Mouse (Mus musculus) stomach, embryonic 16.5 days (tissue): ENCODE measurements at regions not wholly inside any gene's neighbourhood (a gene's known extent, or its start where the extent isn't known, plus 50 kb on each side); places are given as distances from the start of the nearest gene placed in this dataset.
A peak's percentile ranks its signal among the peaks of the same experiment; 100 is the strongest.

ENCODE experiments used
- ATAC-seq: fragments of 200-750 bp; cut with Nextera tagmentation; 2 replicates; pipeline ENCODE4 v1.8.0; 2017; ENCODE audit warnings: moderate number of reproducible peaks, moderate TSS enrichment; ENCODE audit not compliant: insufficient read depth, low FRiP score
- H3K27ac ChIP-seq: fragments of 300-500 bp; sonication (generic); 2 replicates; pipeline ENCODE4 v1.5.1; 2014; ENCODE audit warnings: low read length
- H3K27me3 ChIP-seq: fragments of 300-500 bp; sonication (generic); 2 replicates; pipeline ENCODE4 v1.6.1; 2014; ENCODE audit warnings: low read length, control low read depth, mixed read lengths; ENCODE audit not compliant: control insufficient read depth, insufficient read depth
- H3K36me3 ChIP-seq: fragments of 300-500 bp; sonication (generic); 2 replicates; pipeline ENCODE4 v1.6.1; 2014; ENCODE audit warnings: low read length; ENCODE audit not compliant: control insufficient read depth, insufficient read depth
- H3K4me1 ChIP-seq: fragments of 300-500 bp; sonication (generic); 2 replicates; pipeline ENCODE4 v1.6.1; 2014; ENCODE audit warnings: low read length, control low read depth, mixed read lengths; ENCODE audit not compliant: control insufficient read depth, insufficient read depth
- H3K4me2 ChIP-seq: fragments of 300-500 bp; sonication (generic); 2 replicates; pipeline ENCODE4 v1.6.1; 2014; ENCODE audit warnings: low read depth, low read length, mixed read lengths
- H3K4me3 ChIP-seq: fragments of 300-500 bp; sonication (generic); replicated peaks from 2 replicates; pipeline ENCODE4 v1.5.1; 2014; ENCODE audit warnings: mild to moderate bottlenecking, low read length
- H3K9ac ChIP-seq: fragments of 300-500 bp; sonication (generic); 2 replicates; pipeline ENCODE4 v1.6.1; 2014; ENCODE audit warnings: low read length
- H3K9me3 ChIP-seq: fragments of 300-500 bp; sonication (generic); replicated peaks from 2 replicates; pipeline ENCODE4 v1.6.1; 2016; ENCODE audit warnings: low read length, control low read depth; ENCODE audit not compliant: control insufficient read depth
- WGBS: fragments of 180-500 bp; shearing (Covaris S2); extraction: QIAGEN DNeasy Blood & Tissue Kit; methylation state at CpG from one replicate; pipeline ENCODE4 v1.1.7; 2014; 5-methylcytosine and 5-hydroxymethylcytosine counted together

DNA sequence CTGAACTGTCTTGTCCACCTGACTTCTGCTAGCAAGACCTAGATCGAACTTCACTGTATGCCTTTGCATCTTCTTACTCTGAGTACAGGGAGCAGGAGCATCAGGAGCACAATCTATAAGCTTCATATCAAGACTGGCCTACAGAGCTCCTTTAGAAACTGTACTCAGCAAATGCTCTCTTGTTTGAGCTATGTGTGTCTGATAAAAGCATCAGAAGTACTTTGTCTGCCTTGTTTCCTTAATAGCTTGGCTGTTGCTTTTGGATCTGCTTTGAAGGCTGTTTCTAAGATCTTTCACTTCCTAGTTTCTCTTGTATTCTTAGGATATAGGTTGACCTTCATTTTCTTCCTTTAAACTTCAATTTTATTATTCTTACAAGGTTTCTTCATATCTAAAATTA lies 175.3 kb upstream of the Cypt12 start:
- Histone ChIP-seq H3K4me1 (no peaks in the 10 kb centered on the region), H3K27me3 (no peaks in the 10 kb centered on the region), H3K9ac (no peak overlapping the region), H3K4me3 (no peak overlapping the region), H3K27ac (no peak overlapping the region), H3K36me3 (no peaks in the 10 kb centered on the region), H3K4me2 (no peak overlapping the region), H3K9me3 (no peaks in the 10 kb centered on the region)
- WGBS, result 74% methylated on average over 1 of the region's 1 CpGs
- ATAC-seq, result no peak

DNA sequence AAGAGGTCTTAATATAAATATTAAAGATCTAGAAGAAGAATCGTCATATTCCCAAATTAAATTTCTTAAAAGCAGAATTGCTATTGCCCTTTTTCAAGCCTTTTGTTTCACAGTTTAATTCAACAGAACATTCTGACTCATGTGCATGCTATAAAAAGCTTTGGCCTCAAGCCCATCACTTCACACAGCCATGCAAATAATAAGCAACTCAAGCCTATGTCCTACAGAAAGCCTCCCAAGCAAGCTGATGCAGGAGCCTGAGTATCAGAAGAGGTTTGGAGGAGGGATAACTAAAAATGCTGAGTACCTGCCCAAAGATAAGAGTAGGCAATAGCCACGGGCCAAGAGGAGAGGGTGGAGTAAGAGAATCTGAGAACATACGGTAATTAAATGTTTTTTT lies 169.1 kb upstream of the Cypt12 start:
- no peaks in the 10 kb centered on the region for H3K4me1 ChIP-seq
- H3K27ac ChIP-seq, result no peak overlapping the region
- H3K9ac ChIP-seq, result no peak overlapping the region
- 64% methylated on average over 3 of the region's 3 CpGs for WGBS
- H3K9me3 ChIP-seq, result no peaks in the 10 kb centered on the region
- H3K36me3 ChIP-seq, result no peaks in the 10 kb centered on the region
- no peak for ATAC-seq
- no peaks in the 10 kb centered on the region for H3K27me3 ChIP-seq
- H3K4me3 ChIP-seq, result no peak overlapping the region
- no peak overlapping the region for H3K4me2 ChIP-seq

- Histone ChIP-seq H3K4me2 (no peak overlapping the region), H3K27me3 (peaks cover 40% of the 10 kb centered on the region), H3K4me1 (peaks cover 12% of the 10 kb centered on the region), H3K27ac (no peak overlapping the region), H3K9me3 (no peaks in the 10 kb centered on the region), H3K9ac (no peak overlapping the region), H3K4me3 (no peak overlapping the region), H3K36me3 (no peaks in the 10 kb centered on the region)
- no peak for ATAC-seq
- 67% methylated on average over 3 of the region's 3 CpGs for WGBS
Measured at GRCm38 (mm10) chr3:17784076-17784475, 164.1 kb upstream of the Cypt12 start.

GRCm38 (mm10) chr3:17784587-17784986 lies 163.6 kb upstream of the Cypt12 start:
- Histone ChIP-seq H3K9me3 (no peaks in the 10 kb centered on the region), H3K4me3 (no peak overlapping the region), H3K27ac (no peak overlapping the region), H3K36me3 (no peaks in the 10 kb centered on the region), H3K27me3 (peaks cover 44% of the 10 kb centered on the region), H3K9ac (no peak overlapping the region), H3K4me1 (peaks cover 12% of the 10 kb centered on the region), H3K4me2 (no peak overlapping the region)
- ATAC-seq, result no peak
- 46% methylated on average over 3 of the region's 3 CpGs for WGBS

- Histone ChIP-seq H3K9ac (peak overlapping the region; percentile 17; the same call in 1 of the 2 replicates), H3K4me1 (peaks cover 12% of the 10 kb centered on the region), H3K27me3 (peaks cover 50% of the 10 kb centered on the region), H3K27ac (no peak overlapping the region), H3K4me2 (peak overlapping the region; percentile 70), H3K4me3 (peak overlapping the region; percentile 43), H3K9me3 (no peaks in the 10 kb centered on the region), H3K36me3 (no peaks in the 10 kb centered on the region)
- 11% methylated on average over 21 of the region's 21 CpGs for WGBS
- no peak for ATAC-seq
Measured at GRCm38 (mm10) chr3:17785106-17786022, 162.8 kb upstream of the Cypt12 start.

DNA sequence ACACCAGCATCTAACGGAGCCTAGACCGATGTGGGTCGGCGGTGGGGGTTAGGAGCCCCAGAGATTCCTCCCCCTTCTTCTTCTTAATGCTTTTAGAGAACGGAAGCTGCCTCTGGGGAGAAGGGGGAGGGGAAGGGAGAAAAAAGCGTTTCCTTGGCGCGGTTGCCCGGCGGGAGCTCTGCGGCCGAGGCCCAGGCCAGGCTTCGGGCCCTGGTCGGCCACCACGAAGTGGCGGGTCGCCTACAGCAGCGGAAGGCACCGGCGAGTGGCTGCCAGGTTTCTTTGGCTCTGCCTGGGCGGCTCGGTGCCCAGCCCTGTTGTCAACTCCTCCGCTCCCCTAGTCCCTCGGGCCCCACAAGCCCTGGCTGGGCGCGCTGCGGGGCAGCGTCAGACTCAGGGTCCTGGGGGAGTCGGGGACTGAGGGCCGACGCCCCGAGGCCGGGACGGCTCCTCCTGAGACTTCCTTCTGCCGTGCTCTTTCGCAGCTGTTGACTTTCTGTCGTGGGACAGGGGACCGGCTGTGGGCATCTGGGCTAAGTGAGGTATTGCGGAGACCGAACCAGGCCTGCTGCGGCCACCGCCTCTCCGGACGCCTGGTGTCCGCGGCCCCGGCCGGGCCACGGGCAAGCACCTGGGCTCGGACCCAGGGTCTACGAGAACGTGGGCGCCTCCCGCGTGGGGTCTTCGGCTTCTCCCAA lies 162.0 kb upstream of the Cypt12 start:
- ATAC-seq, result 0 out of 2 replicates have a peak, but pooled peaks have one; percentile 7
- peaks cover 56% of the 10 kb centered on the region for H3K27me3 ChIP-seq
- H3K9ac ChIP-seq, result peak overlapping the region; percentile 17; the same call in 1 of the 2 replicates
- peak overlapping the region; percentile 43 for H3K4me3 ChIP-seq
- WGBS, result 1% methylated on average over 47 of the region's 56 CpGs
- H3K4me1 ChIP-seq, result peaks cover 12% of the 10 kb centered on the region
- H3K4me2 ChIP-seq, result peak overlapping the region; percentile 70
- no peak overlapping the region for H3K27ac ChIP-seq
- no peaks in the 10 kb centered on the region for H3K36me3 ChIP-seq
- no peaks in the 10 kb centered on the region for H3K9me3 ChIP-seq

DNA sequence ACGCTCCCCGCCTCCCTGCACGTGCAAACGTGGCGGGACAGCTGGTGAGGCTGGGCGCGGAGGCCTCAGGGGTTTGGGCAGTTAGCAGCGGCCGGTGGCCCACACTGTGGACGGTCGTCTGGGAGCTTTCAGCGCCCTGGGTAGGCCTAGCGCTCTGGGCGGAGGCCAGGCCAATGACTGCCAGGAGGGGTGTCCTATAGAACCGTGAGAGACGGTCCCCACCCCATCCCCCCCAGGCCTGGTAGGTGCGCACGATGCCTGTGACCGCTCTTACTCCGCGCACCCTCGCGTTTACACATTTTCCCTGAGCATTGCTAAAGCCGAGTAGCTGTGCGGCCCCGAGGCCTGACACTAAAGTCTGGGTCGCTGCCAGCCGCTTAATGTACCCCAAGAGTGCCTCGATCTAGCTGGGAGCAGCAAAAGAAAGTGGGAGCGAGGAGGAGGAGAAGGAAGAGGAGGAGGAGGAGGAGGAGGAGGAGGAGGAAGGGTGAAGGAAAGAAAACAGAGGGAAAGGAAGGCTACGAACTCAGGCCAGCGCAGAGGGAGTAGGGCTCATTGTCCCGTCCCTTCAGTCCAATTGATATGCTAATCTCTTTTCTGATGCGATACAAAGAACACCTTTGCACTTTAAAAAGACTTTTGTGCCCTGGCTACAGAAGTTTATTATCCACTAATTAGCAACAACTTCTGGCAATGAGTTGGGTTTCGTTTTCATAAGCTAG lies 161.3 kb upstream of the Cypt12 start:
- Histone ChIP-seq H3K36me3 (no peaks in the 10 kb centered on the region), H3K27ac (no peak overlapping the region), H3K4me3 (peak overlapping the region; percentile 43), H3K9me3 (no peaks in the 10 kb centered on the region), H3K4me2 (peak overlapping the region; percentile 70), H3K9ac (peak overlapping the region; percentile 17; the same call in 1 of the 2 replicates), H3K4me1 (peaks cover 12% of the 10 kb centered on the region), H3K27me3 (peaks cover 62% of the 10 kb centered on the region)
- WGBS, result 3% methylated on average over 35 of the region's 35 CpGs
- ATAC-seq, result 0 out of 2 replicates have a peak, but pooled peaks have one; percentile 60

- ATAC-seq, result no peak; the same call in 1 of the 2 replicates
- 6% methylated on average over 18 of the region's 18 CpGs for WGBS
- H3K9me3 ChIP-seq, result no peaks in the 10 kb centered on the region
- peaks cover 12% of the 10 kb centered on the region for H3K4me1 ChIP-seq
- H3K9ac ChIP-seq, result no peak overlapping the region
- no peak overlapping the region for H3K4me2 ChIP-seq
- no peaks in the 10 kb centered on the region for H3K36me3 ChIP-seq
- H3K4me3 ChIP-seq, result no peak overlapping the region
- H3K27me3 ChIP-seq, result peaks cover 65% of the 10 kb centered on the region
- no peak overlapping the region for H3K27ac ChIP-seq
Measured at GRCm38 (mm10) chr3:17787443-17788333, 160.5 kb upstream of the Cypt12 start.
